Mouse (Mus musculus): ENCODE measurements around the gene 4930519P11Rik. TPM values are rescaled to one million over a fixed set of nuclear protein-coding genes. Genes with fewer than 3 reads are reported as not detected.

Gene 4930519P11Rik
- total RNA-seq, 2 experiments from 2014 or later, result 0.71 to 1.3 TPM

Other genes with a start within 250 kb of the 4930519P11Rik start
- gene Cdk5rap1, start 240.4 kb downstream of the 4930519P11Rik start, total RNA-seq (2021), result 10 to 100 TPM; 15.9 to 17.9 TPM
- 10 to 100 TPM; 29.2 to 30.1 TPM for gene Snta1, start 205.3 kb downstream of the 4930519P11Rik start, total RNA-seq (2021)
- 10 to 100 TPM; 45.8 to 60.4 TPM for gene Cbfa2t2, start 177.0 kb downstream of the 4930519P11Rik start, total RNA-seq (2021)
- gene 1700003F12Rik, start 66.4 kb downstream of the 4930519P11Rik start, total RNA-seq (2021), result 1 to 10 TPM in 1 of 2 experiments, under 1 TPM in 1; 0.76 to 1.4 TPM
- under 1 TPM in 1 of 2 experiments, not detected in 1; 0.25 TPM for gene Actl10, start 61.7 kb downstream of the 4930519P11Rik start, total RNA-seq (2021)
- gene Necab3, start 54.5 kb downstream of the 4930519P11Rik start, total RNA-seq (2021), result 1 to 10 TPM; 5.1 to 5.9 TPM
- 10 to 100 TPM; 20.5 to 23.3 TPM for gene E2f1, start 43.5 kb downstream of the 4930519P11Rik start, total RNA-seq (2021)
- 10 to 100 TPM; 29.8 to 34.2 TPM for gene Pxmp4, start 9.7 kb downstream of the 4930519P11Rik start, total RNA-seq (2021)
- 1 to 10 TPM; 3.3 to 3.6 TPM for gene Zfp341, start 140 bp downstream of the 4930519P11Rik start, total RNA-seq (2021)
- 100 to 1,000 TPM; 214 to 228 TPM for gene Chmp4b, start 38.3 kb upstream of the 4930519P11Rik start, total RNA-seq (2021)
- gene Gm14214, start 156.6 kb upstream of the 4930519P11Rik start, total RNA-seq (2021), result not detected
- 100 to 1,000 TPM; 216 to 223 TPM for gene Raly, start 177.7 kb upstream of the 4930519P11Rik start, total RNA-seq (2021)
- gene a, start 178.0 kb upstream of the 4930519P11Rik start, total RNA-seq (2021), result not detected